Mouse (Mus musculus): ENCODE measurements around the gene H6pd.

The H6pd gene

GRCm38 (mm10) chr4:150019741-150020380 is 11.0 kb upstream of the H6pd start:
- no peak for DNase-seq (ENCODE audit: low spot score)

GRCm38 (mm10) chr4:150015436-150015835 is 6.6 kb upstream of the H6pd start:
- no peak for DNase-seq (ENCODE audit: low spot score)

- no peak for DNase-seq (ENCODE audit: low spot score)
These were observed 5.7 kb upstream of the H6pd start for GRCm38 (mm10) chr4:150014378-150015091.

- DNase-seq (ENCODE audit: low spot score): no peak
These were observed 5.0 kb upstream of the H6pd start for GRCm38 (mm10) chr4:150013805-150014204.

GRCm38 (mm10) chr4:150013186-150013690 is 4.4 kb upstream of the H6pd start:
- no peak for DNase-seq (ENCODE audit: low spot score)

GRCm38 (mm10) chr4:150012322-150012723 is 3.5 kb upstream of the H6pd start:
- no peak for DNase-seq (ENCODE audit: low spot score)

- no peak for DNase-seq (ENCODE audit: low spot score)
These were observed 2.9 kb upstream of the H6pd start for GRCm38 (mm10) chr4:150011564-150012321.

- no peak for DNase-seq (ENCODE audit: low spot score)
These were observed 1.4 kb upstream of the H6pd start for GRCm38 (mm10) chr4:150010054-150010730.

- DNase-seq (ENCODE audit: low spot score): no peak
These were observed 736 bp upstream of the H6pd start for GRCm38 (mm10) chr4:150009587-150009930.

- peak; percentile 58 for DNase-seq (ENCODE audit: low spot score)
These were observed 434 bp downstream of the H6pd start for GRCm38 (mm10) chr4:150008325-150008852.

- no peak for DNase-seq (ENCODE audit: low spot score)
These were observed 1.4 kb downstream of the H6pd start for GRCm38 (mm10) chr4:150007444-150007843.

- no peak for DNase-seq (ENCODE audit: low spot score)
These were observed 1.8 kb downstream of the H6pd start for GRCm38 (mm10) chr4:150006991-150007390.

- no peak for DNase-seq (ENCODE audit: low spot score)
These were observed 2.5 kb downstream of the H6pd start for GRCm38 (mm10) chr4:150006122-150006854.

- DNase-seq (ENCODE audit: low spot score): no peak
These were observed 3.6 kb downstream of the H6pd start for GRCm38 (mm10) chr4:150005231-150005630.

GRCm38 (mm10) chr4:150003641-150004040 is 5.2 kb downstream of the H6pd start:
- no peak for DNase-seq (ENCODE audit: low spot score)

GRCm38 (mm10) chr4:150003021-150003580 is 5.7 kb downstream of the H6pd start:
- no peak for DNase-seq (ENCODE audit: low spot score)

GRCm38 (mm10) chr4:150002021-150002528 is 6.7 kb downstream of the H6pd start:
- no peak for DNase-seq (ENCODE audit: low spot score)

- DNase-seq (ENCODE audit: low spot score): no peak
These were observed 7.5 kb downstream of the H6pd start for GRCm38 (mm10) chr4:150001221-150001860.

GRCm38 (mm10) chr4:149999931-150000555 is 8.8 kb downstream of the H6pd start:
- DNase-seq (ENCODE audit: low spot score): no peak

GRCm38 (mm10) chr4:149999510-149999900 is 9.3 kb downstream of the H6pd start:
- DNase-seq (ENCODE audit: low spot score): no peak
